Mouse (Mus musculus): ENCODE measurements around the gene Ncoa4. TPM values are rescaled to one million over a fixed set of nuclear protein-coding genes. Genes with fewer than 3 reads are reported as not detected.
"Not testable (repeated sequence)": the region's sequence is repeated elsewhere in the genome, so short reads cannot be mapped to it uniquely, and the experiment has no call there.

The Ncoa4 gene
- polyA plus RNA-seq (2016; fragmentation: Nextera tagmentation; extraction: Ambion mirVana) = 67.0 and 70.7 TPM in 2 replicates

DNA sequence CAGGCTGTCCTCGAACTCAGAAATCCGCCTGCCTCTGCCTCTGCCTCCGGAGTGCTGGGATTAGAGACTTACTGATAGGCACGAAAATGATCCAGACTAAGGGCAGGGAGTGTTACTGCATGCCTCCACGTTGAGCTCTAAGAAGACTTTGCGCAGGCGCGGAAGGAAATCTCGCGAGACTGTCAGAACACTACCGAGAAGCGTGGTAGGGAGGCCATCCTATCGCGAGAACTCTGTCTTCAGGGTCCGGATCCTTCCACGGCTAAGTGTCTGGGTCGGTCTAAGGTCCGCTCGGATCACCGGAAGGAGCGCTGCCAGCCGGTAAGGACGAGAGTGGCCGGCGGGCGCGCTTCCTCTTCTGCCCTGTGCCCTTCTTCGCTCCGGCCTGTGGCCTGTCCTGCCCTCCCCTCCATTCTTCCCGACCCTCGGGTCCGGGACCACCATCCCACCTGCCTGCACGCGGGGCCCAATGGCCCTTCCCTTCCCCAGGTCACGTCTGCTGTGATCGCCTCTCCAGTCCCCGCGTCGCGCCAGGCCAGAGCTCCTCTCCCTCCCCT lies at the start of gene Ncoa4:
Gene Ncoa4 (plus strand): TSS at position 176 of the 557 bp plus-strand sequence.
- under 1% methylated on average over 40 of the region's 40 CpGs for WGBS
- DNase-seq (ENCODE audit: low spot score) = peak; percentile 97
- Histone ChIP-seq H3K27ac (replicated peaks) (peak within 1 kb of the TSS; percentile 92), H3K27me3 (replicated peaks; ENCODE audit: low read depth, poor library complexity, severe bottlenecking) (no peaks in the 10 kb centered on the region), H3K36me3 (replicated peaks) (no peaks in the 10 kb centered on the region), H3K4me1 (peaks cover 26% of the 10 kb centered on the region), H3K4me3 (peak within 1 kb of the TSS; percentile 92), H3K9me3 (no peaks in the 10 kb centered on the region)

DNA sequence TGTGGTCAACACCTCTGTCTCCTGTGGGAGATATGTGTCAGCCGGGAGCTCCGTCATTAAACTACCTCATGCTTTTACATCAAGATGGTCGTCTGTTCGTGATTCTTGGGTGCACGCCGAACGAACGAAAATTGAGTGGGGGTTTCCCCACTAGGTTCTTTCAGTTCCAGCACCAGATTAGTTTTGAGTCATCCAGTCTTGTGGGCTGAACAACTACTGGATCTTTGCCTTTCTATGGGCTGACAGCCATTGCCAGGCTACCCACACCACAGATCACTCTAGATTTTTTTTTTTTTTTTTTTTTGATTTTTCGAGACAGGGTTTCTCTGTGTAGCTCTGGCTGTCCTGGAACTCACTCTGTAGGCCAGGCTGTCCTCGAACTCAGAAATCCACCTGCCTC lies 47.5 kb upstream of the Ncoa4 start:
- 91% methylated on average over 10 of the region's 10 CpGs for WGBS
- DNase-seq (ENCODE audit: low spot score) = not testable (repeated sequence)

DNA sequence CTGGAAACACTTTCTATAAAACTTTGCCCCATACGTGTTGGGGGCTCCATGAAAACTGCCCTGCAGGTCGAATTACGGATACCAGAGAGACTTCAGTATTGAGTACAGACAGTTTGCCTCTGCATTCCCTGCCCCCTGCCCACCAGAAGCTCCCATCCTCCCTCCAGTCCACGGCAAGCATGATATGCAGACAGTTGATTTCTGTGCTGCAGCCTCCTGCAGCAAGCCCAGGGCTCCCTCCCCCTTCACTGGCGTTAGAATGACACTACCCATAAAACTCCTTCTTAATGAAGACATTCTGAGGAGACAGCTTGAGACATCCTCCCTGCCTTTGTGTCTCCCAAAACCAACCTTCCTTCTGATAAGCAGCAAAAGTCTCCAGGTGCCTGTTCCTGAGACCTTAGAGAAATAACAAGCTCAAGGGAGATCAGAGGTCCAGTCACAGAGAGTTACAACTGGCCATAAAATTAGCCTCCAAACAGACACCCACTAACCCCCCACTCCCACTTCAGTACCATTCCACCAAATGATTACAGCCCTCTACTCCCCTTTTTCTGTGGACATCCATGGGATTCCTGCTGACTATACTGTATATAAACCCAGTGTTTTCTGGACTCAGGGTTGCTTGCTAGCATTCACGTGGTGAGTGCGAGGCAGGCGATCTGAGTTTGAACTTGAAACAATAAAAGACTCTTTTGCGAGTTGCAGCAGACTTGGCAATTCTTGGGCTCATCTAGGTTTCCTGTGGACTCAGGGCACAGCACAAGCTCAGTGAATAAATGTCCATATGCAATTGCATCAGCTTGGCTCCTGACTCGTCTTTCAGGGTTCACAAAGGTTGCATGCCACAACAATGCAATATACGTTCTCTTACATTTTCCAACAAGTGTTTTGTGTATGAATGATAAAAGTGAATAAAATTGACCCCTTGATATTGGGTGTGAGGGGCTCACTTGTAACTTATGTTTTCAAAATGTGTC lies 38.4 kb upstream of the Ncoa4 start:
- no peaks in the 10 kb centered on the region for H3K27me3 ChIP-seq (replicated peaks; ENCODE audit: low read depth, poor library complexity, severe bottlenecking)
- H3K4me1 ChIP-seq = peaks cover 6% of the 10 kb centered on the region; the same call in 1 of the 2 replicates
- H3K9me3 ChIP-seq = no peaks in the 10 kb centered on the region
- H3K4me3 ChIP-seq = no peak overlapping the region
- no peaks in the 10 kb centered on the region for H3K36me3 ChIP-seq (replicated peaks)
- H3K27ac ChIP-seq (replicated peaks) = no peak overlapping the region
- 73% methylated on average over 11 of the region's 11 CpGs for WGBS
- no peak for DNase-seq (ENCODE audit: low spot score)

More for the DNA sequence above, 47.5 kb upstream of the Ncoa4 start:
- not testable (repeated sequence) for H3K27ac ChIP-seq (replicated peaks); H3K4me1 ChIP-seq; H3K36me3 ChIP-seq (replicated peaks); H3K9me3 ChIP-seq; H3K4me3 ChIP-seq; H3K27me3 ChIP-seq (replicated peaks; ENCODE audit: low read depth, poor library complexity, severe bottlenecking)

DNA sequence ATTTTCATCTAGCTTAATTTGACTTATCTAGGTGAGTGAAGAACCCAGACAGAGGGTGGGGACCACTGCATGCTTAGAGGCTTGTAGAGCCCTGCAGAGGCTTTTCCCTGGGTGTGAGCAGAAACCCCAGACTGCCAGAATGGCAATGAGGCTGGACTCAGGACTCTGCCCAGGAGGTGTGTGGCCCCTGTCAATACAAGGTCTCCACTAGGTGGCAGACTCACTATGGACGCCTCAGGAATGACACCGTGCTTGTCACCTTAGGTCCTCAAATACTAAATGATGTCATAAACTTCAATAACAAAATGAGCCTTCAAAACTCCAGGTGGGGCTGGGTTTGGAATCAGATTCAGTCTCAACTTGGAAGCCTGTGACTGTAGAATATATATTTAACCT lies 37.7 kb upstream of the Ncoa4 start:
- no peaks in the 10 kb centered on the region for H3K27me3 ChIP-seq (replicated peaks; ENCODE audit: low read depth, poor library complexity, severe bottlenecking)
- 51% methylated on average over 2 of the region's 2 CpGs for WGBS

DNA sequence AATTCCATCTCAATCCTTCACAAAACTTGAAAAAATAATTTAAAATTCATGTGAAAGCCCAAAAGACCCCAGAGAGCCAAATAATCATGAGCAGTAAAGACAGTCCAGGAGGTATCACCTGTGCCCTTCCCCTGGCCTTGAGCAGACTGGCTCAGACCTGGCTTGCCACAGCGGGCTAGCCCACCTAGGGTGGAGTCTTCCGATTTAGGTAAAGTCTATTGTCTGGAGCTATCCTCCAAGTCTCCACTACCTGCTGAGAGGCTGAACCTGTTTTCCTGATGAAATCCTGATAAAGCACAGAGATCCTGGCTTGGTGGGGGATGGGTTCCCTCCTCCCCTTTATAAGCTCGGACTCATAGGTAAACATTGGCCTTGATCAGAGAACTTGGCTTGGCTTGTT lies 35.4 kb upstream of the Ncoa4 start:
- Histone ChIP-seq H3K4me3 (no peak overlapping the region), H3K36me3 (replicated peaks) (no peaks in the 10 kb centered on the region), H3K4me1 (peaks cover 6% of the 10 kb centered on the region; the same call in 1 of the 2 replicates), H3K27ac (replicated peaks) (no peak overlapping the region), H3K27me3 (replicated peaks; ENCODE audit: low read depth, poor library complexity, severe bottlenecking) (no peaks in the 10 kb centered on the region), H3K9me3 (no peaks in the 10 kb centered on the region)
- no peak for DNase-seq (ENCODE audit: low spot score)
- WGBS = 56% methylated on average over 3 of the region's 3 CpGs

More for the DNA sequence above, 37.7 kb upstream of the Ncoa4 start:
- peaks cover 6% of the 10 kb centered on the region; the same call in 1 of the 2 replicates for H3K4me1 ChIP-seq
- H3K36me3 ChIP-seq (replicated peaks) = no peaks in the 10 kb centered on the region
- H3K27ac ChIP-seq (replicated peaks) = no peak overlapping the region
- H3K4me3 ChIP-seq = no peak overlapping the region
- no peak for DNase-seq (ENCODE audit: low spot score)
- H3K9me3 ChIP-seq = no peaks in the 10 kb centered on the region

DNA sequence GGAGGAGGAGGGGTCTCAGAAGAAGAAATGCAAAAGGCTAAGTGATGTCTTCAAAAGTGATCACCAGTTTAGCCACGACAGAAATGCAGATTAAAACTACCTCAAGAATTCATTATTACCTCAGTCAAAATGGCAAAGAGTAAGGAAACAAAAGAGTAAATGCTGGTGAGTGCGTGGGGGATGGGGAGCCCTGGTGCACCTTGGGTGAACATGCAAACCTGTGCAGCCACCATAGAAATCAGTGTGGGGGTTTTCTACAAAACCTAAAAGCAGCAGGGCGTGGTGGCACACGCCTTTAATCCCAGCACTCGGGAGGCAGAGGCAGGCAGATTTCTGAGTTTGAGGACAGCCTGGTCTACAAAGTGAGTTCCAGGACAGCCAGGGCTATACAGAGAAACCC lies 34.4 kb upstream of the Ncoa4 start:
- H3K36me3 ChIP-seq (replicated peaks); H3K27ac ChIP-seq (replicated peaks); H3K4me1 ChIP-seq; H3K4me3 ChIP-seq; DNase-seq (ENCODE audit: low spot score); H3K27me3 ChIP-seq (replicated peaks; ENCODE audit: low read depth, poor library complexity, severe bottlenecking); H3K9me3 ChIP-seq: not testable (repeated sequence)
- 79% methylated on average over 5 of the region's 5 CpGs for WGBS

DNA sequence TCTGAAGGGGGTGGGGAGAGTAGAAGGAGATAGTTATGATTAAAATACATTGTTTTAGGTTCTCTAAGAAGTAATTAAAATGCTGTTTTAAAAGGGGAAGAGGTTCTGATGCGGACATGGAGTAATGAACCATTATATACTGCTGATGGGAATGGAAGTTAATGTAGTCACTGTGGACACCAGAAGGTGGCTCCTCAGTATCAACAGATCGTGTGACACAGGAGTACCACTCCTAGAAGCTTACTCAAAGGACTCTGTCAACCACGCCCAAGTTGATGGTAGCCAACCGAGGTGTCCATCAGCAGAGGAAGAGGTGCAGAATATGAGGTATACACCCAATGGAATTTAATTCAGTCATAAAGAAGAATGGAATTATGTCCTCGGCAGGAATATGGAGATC lies 31.3 kb upstream of the Ncoa4 start:
- 85% methylated on average over 5 of the region's 5 CpGs for WGBS
- DNase-seq (ENCODE audit: low spot score) = no peak
- H3K9me3 ChIP-seq = no peaks in the 10 kb centered on the region
- H3K4me3 ChIP-seq = no peak overlapping the region
- no peaks in the 10 kb centered on the region for H3K4me1 ChIP-seq
- no peaks in the 10 kb centered on the region for H3K36me3 ChIP-seq (replicated peaks)
- no peaks in the 10 kb centered on the region for H3K27me3 ChIP-seq (replicated peaks; ENCODE audit: low read depth, poor library complexity, severe bottlenecking)
- H3K27ac ChIP-seq (replicated peaks) = no peak overlapping the region

DNA sequence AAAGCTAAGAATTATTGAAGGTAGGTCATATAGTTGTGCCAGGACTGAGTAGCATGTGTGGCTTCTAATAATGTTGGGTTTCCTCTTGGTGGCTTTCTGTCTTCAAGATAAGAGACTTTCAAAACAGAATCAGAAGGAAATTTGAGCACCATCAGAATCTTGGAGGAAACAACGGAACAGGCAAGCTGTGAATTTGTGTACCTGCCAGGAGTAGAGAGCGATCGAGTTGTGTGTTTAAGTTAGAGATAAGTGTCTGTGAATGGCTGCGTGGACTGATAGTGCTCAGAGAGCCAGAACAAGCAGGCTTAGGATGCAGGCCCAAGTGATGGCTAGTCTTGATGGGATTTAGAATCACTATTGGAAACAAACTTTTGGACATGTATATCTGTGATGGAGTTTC lies 27.8 kb upstream of the Ncoa4 start:
- Histone ChIP-seq H3K36me3 (replicated peaks) (no peaks in the 10 kb centered on the region), H3K4me1 (peaks cover 11% of the 10 kb centered on the region), H3K27me3 (replicated peaks; ENCODE audit: low read depth, poor library complexity, severe bottlenecking) (no peaks in the 10 kb centered on the region), H3K27ac (replicated peaks) (no peak overlapping the region), H3K4me3 (no peak overlapping the region), H3K9me3 (no peaks in the 10 kb centered on the region)
- no peak for DNase-seq (ENCODE audit: low spot score)
- 89% methylated on average over 4 of the region's 4 CpGs for WGBS

DNA sequence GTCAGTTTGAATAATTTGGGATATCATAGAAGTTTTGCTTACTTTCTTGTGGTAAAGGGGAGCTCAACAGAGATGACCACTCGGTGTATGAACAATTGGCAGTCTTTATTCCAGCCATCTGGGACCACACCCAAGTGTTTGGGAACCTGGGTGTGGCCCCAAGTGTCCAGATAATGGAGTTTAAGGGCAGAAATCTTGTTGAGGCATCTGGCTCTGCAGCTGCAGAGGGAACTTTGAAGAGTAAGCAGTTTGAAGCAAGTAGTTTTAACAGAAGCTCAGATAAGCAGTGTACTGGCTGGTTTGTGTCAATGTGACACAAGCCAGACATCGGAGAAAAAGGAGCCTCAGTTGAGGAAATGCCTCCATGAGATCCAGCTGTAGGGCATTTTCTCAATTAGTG lies 25.4 kb upstream of the Ncoa4 start:
- no peak overlapping the region for H3K27ac ChIP-seq (replicated peaks)
- WGBS = 70% methylated on average over 2 of the region's 2 CpGs
- peak; percentile 18 for DNase-seq (ENCODE audit: low spot score)

DNA sequence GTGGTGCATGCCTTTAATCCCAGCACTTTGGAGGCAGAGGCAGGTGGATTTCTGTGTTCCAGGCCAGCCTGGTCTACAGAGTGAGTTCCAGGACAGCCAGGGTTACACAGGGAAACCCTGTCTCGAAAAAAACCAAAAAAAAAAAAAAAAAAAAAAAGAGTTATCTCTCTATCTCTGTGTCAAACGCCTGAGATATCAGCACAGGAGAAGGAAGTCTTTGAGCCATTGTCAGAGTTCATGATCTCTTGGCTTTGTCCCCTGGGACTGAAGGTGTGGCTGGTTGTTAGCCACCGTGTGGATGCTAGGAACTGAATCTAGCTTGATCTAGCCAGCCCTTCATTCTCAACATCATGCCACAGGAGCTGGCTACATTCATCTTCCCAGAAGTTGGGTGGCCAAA lies 23.2 kb upstream of the Ncoa4 start:
- H3K36me3 ChIP-seq (replicated peaks); H3K4me3 ChIP-seq; H3K27ac ChIP-seq (replicated peaks); DNase-seq (ENCODE audit: low spot score); H3K27me3 ChIP-seq (replicated peaks; ENCODE audit: low read depth, poor library complexity, severe bottlenecking); H3K9me3 ChIP-seq: not testable (repeated sequence)
- peaks cover 11% of the 10 kb centered on the region for H3K4me1 ChIP-seq
- 64% methylated on average over 3 of the region's 3 CpGs for WGBS

More for the DNA sequence above, 25.4 kb upstream of the Ncoa4 start:
- Histone ChIP-seq H3K36me3 (replicated peaks) (no peaks in the 10 kb centered on the region), H3K9me3 (no peaks in the 10 kb centered on the region), H3K4me3 (no peak overlapping the region), H3K4me1 (peaks cover 11% of the 10 kb centered on the region), H3K27me3 (replicated peaks; ENCODE audit: low read depth, poor library complexity, severe bottlenecking) (no peaks in the 10 kb centered on the region)

DNA sequence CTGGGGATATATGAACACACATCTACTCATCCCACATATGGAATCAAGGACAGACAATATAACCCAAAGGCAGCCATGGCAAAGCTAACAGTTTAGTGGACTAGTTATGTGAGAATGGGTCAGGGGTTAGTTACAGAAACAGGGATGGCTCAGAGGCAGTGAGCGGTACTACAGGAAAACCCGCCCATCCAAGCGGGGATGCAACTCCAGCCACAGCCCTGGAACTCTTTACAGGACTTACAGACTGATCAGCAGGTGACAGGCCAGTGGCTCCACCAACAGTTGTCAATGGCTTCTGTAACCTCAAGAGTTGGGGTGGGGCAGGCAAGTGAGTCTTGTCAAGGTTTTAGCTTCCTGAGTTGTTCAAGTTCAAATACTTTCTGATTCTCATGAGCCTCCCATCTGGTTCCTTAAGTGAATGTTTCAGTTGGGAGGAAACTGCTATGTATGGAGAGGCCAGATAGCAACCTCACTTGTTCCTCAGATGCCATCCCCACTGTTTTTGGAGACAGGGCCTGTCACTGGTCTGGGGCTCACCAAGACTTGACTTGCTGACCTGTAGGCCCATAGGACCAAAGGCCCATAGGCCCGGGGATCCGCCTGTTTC lies 19.2 kb upstream of the Ncoa4 start:
- 71% methylated on average over 5 of the region's 5 CpGs for WGBS
- no peaks in the 10 kb centered on the region for H3K36me3 ChIP-seq (replicated peaks)
- no peak overlapping the region for H3K4me3 ChIP-seq
- no peaks in the 10 kb centered on the region for H3K9me3 ChIP-seq
- no peak overlapping the region for H3K27ac ChIP-seq (replicated peaks)
- DNase-seq (ENCODE audit: low spot score) = no peak
- H3K27me3 ChIP-seq (replicated peaks; ENCODE audit: low read depth, poor library complexity, severe bottlenecking) = no peaks in the 10 kb centered on the region
- H3K4me1 ChIP-seq = no peaks in the 10 kb centered on the region

DNA sequence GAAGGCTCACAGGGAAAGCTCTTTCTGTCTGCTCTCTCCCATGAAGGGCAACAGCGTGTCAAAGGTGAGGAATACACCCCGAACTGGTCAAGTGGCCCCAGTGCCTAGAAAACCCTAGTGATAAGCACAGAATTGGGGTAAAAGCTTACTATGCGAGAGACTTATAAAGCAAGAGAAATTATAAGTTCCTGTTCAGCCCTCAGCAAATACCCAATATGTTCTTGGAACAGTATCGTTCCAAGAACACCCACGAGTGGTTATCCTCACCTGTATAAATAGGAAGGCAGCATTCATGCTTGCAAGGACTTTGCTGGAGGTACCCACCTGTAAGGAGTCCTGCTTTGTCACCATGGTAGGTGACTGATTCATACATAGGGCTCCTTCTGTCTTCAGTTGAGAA lies 17.9 kb upstream of the Ncoa4 start, which contains the start of gene Msmb:
Gene Msmb (plus strand): TSS at position 301 of the 400 bp plus-strand sequence.
- H3K4me1 ChIP-seq = no peaks in the 10 kb centered on the region
- H3K4me3 ChIP-seq = no peak within 1 kb of the TSS
- no peaks in the 10 kb centered on the region for H3K9me3 ChIP-seq
- WGBS = 85% methylated on average over 5 of the region's 5 CpGs
- no peaks in the 10 kb centered on the region for H3K27me3 ChIP-seq (replicated peaks; ENCODE audit: low read depth, poor library complexity, severe bottlenecking)
- no peaks in the 10 kb centered on the region for H3K36me3 ChIP-seq (replicated peaks)
- H3K27ac ChIP-seq (replicated peaks) = no peak within 1 kb of the TSS
- no peak for DNase-seq (ENCODE audit: low spot score)

Data from embryonic facial prominence, embryonic 10.5 days (tissue).